Mouse (Mus musculus): ENCODE measurements around the gene Neo1. TPM values are rescaled to one million over a fixed set of nuclear protein-coding genes. Genes with fewer than 3 reads are reported as not detected.
A peak's percentile ranks its signal among the peaks of the same experiment; 100 is the strongest.

Neo1 gene
- polyA plus RNA-seq, 1 experiment from 2014 or later, result 41.7 TPM

- ATAC-seq (peak; percentile 92), DNase-seq (ENCODE audit: low spot score) (peak; percentile 85)
- Histone ChIP-seq H3K9me3 (replicated peaks; ENCODE audit: control insufficient read depth, low read length) (no peaks in the 10 kb centered on the region), H3K4me1 (ENCODE audit: control insufficient read depth, insufficient read depth, low read length) (no peaks in the 10 kb centered on the region), H3K4me3 (ENCODE audit: low read depth, low read length) (no peak overlapping the region), H3K4me2 (ENCODE audit: low read length) (no peak overlapping the region), H3K27me3 (replicated peaks; ENCODE audit: control insufficient read depth, insufficient read depth, low read length) (no peaks in the 10 kb centered on the region), H3K9ac (ENCODE audit: low read length) (no peak overlapping the region), H3K36me3 (ENCODE audit: control insufficient read depth, insufficient read depth, low read length) (no peaks in the 10 kb centered on the region), H3K27ac (ENCODE audit: low read depth, low read length) (peak overlapping the region; percentile 71)
- 65% methylated on average over 9 of the region's 9 CpGs for WGBS
Measured at GRCm38 (mm10) chr9:59060026-59060605, 23.9 kb upstream of the Neo1 start.

GRCm38 (mm10) chr9:59059158-59059557, 22.9 kb upstream of the Neo1 start:
- H3K4me2 ChIP-seq (ENCODE audit: low read length), result no peak overlapping the region
- DNase-seq (ENCODE audit: low spot score) (peak; percentile 47), ATAC-seq (peak; percentile 66; the same call in 1 of the 2 replicates)
- H3K9ac ChIP-seq (ENCODE audit: low read length), result no peak overlapping the region
- H3K36me3 ChIP-seq (ENCODE audit: control insufficient read depth, insufficient read depth, low read length), result no peaks in the 10 kb centered on the region
- H3K9me3 ChIP-seq (replicated peaks; ENCODE audit: control insufficient read depth, low read length), result no peaks in the 10 kb centered on the region
- H3K4me1 ChIP-seq (ENCODE audit: control insufficient read depth, insufficient read depth, low read length), result no peaks in the 10 kb centered on the region
- peak overlapping the region; percentile 71; the same call in 1 of the 2 replicates for H3K27ac ChIP-seq (ENCODE audit: low read depth, low read length)
- no peak overlapping the region for H3K4me3 ChIP-seq (ENCODE audit: low read depth, low read length)
- 71% methylated on average over 6 of the region's 6 CpGs for WGBS
- no peaks in the 10 kb centered on the region for H3K27me3 ChIP-seq (replicated peaks; ENCODE audit: control insufficient read depth, insufficient read depth, low read length)

- no peaks in the 10 kb centered on the region for H3K9me3 ChIP-seq (replicated peaks; ENCODE audit: control insufficient read depth, low read length)
- 64% methylated on average over 6 of the region's 6 CpGs for WGBS
- no peaks in the 10 kb centered on the region for H3K36me3 ChIP-seq (ENCODE audit: control insufficient read depth, insufficient read depth, low read length)
- no peaks in the 10 kb centered on the region for H3K4me1 ChIP-seq (ENCODE audit: control insufficient read depth, insufficient read depth, low read length)
- DNase-seq (ENCODE audit: low spot score) (no peak), ATAC-seq (no peak)
- no peak overlapping the region for H3K4me2 ChIP-seq (ENCODE audit: low read length)
- no peak overlapping the region for H3K9ac ChIP-seq (ENCODE audit: low read length)
- H3K4me3 ChIP-seq (ENCODE audit: low read depth, low read length), result no peak overlapping the region
- H3K27ac ChIP-seq (ENCODE audit: low read depth, low read length), result no peak overlapping the region
- no peaks in the 10 kb centered on the region for H3K27me3 ChIP-seq (replicated peaks; ENCODE audit: control insufficient read depth, insufficient read depth, low read length)
Measured at GRCm38 (mm10) chr9:59058060-59058459, 21.8 kb upstream of the Neo1 start.

GRCm38 (mm10) chr9:59056281-59056680, 20.0 kb upstream of the Neo1 start:
- 87% methylated on average over 8 of the region's 8 CpGs for WGBS
- Histone ChIP-seq H3K36me3 (ENCODE audit: control insufficient read depth, insufficient read depth, low read length) (no peaks in the 10 kb centered on the region), H3K27me3 (replicated peaks; ENCODE audit: control insufficient read depth, insufficient read depth, low read length) (no peaks in the 10 kb centered on the region), H3K9me3 (replicated peaks; ENCODE audit: control insufficient read depth, low read length) (no peaks in the 10 kb centered on the region), H3K9ac (ENCODE audit: low read length) (no peak overlapping the region), H3K4me3 (ENCODE audit: low read depth, low read length) (no peak overlapping the region), H3K4me1 (ENCODE audit: control insufficient read depth, insufficient read depth, low read length) (no peaks in the 10 kb centered on the region), H3K27ac (ENCODE audit: low read depth, low read length) (no peak overlapping the region), H3K4me2 (ENCODE audit: low read length) (no peak overlapping the region)
- ATAC-seq (no peak), DNase-seq (ENCODE audit: low spot score) (no peak)

- ATAC-seq, result no peak
Measured at GRCm38 (mm10) chr9:59041805-59042204, 5.6 kb upstream of the Neo1 start.

GRCm38 (mm10) chr9:59036732-59037341, 596 bp upstream of the Neo1 start:
- Histone ChIP-seq H3K9me3 (replicated peaks; ENCODE audit: control insufficient read depth, low read length) (no peaks in the 10 kb centered on the region), H3K27ac (ENCODE audit: low read depth, low read length) (peak overlapping the region; percentile 100), H3K4me1 (ENCODE audit: control insufficient read depth, insufficient read depth, low read length) (peaks cover 20% of the 10 kb centered on the region), H3K4me2 (ENCODE audit: low read length) (peak overlapping the region; percentile 77), H3K9ac (ENCODE audit: low read length) (peak overlapping the region; percentile 99), H3K27me3 (replicated peaks; ENCODE audit: control insufficient read depth, insufficient read depth, low read length) (no peaks in the 10 kb centered on the region), H3K4me3 (ENCODE audit: low read depth, low read length) (peak overlapping the region; percentile 96), H3K36me3 (ENCODE audit: control insufficient read depth, insufficient read depth, low read length) (no peaks in the 10 kb centered on the region)
- DNase-seq (ENCODE audit: low spot score), result peak; percentile 71
- ATAC-seq, result peak; percentile 44
- under 1% methylated on average over 56 of the region's 56 CpGs for WGBS

More at GRCm38 (mm10) chr9:59041805-59042204, 5.6 kb upstream of the Neo1 start:
- Histone ChIP-seq H3K9ac (ENCODE audit: low read length) (no peak overlapping the region), H3K9me3 (replicated peaks; ENCODE audit: control insufficient read depth, low read length) (no peaks in the 10 kb centered on the region), H3K4me2 (ENCODE audit: low read length) (no peak overlapping the region), H3K4me1 (ENCODE audit: control insufficient read depth, insufficient read depth, low read length) (0 out of 2 replicates have a peak, but pooled peaks cover 3% of the 10 kb centered on the region), H3K4me3 (ENCODE audit: low read depth, low read length) (no peak overlapping the region), H3K27me3 (replicated peaks; ENCODE audit: control insufficient read depth, insufficient read depth, low read length) (no peaks in the 10 kb centered on the region), H3K27ac (ENCODE audit: low read depth, low read length) (no peak overlapping the region), H3K36me3 (ENCODE audit: control insufficient read depth, insufficient read depth, low read length) (no peaks in the 10 kb centered on the region)
- DNase-seq (ENCODE audit: low spot score), result no peak

GRCm38 (mm10) chr9:59035342-59036158, 691 bp downstream of the Neo1 start:
- H3K27me3 ChIP-seq (replicated peaks; ENCODE audit: control insufficient read depth, insufficient read depth, low read length), result no peaks in the 10 kb centered on the region
- H3K9ac ChIP-seq (ENCODE audit: low read length), result peak overlapping the region; percentile 99
- DNase-seq (ENCODE audit: low spot score) (peak; percentile 72), ATAC-seq (peak; percentile 8)
- H3K4me2 ChIP-seq (ENCODE audit: low read length), result peak overlapping the region; percentile 77
- peak overlapping the region; percentile 100 for H3K27ac ChIP-seq (ENCODE audit: low read depth, low read length)
- H3K9me3 ChIP-seq (replicated peaks; ENCODE audit: control insufficient read depth, low read length), result no peaks in the 10 kb centered on the region
- peaks cover 20% of the 10 kb centered on the region for H3K4me1 ChIP-seq (ENCODE audit: control insufficient read depth, insufficient read depth, low read length)
- peak overlapping the region; percentile 96 for H3K4me3 ChIP-seq (ENCODE audit: low read depth, low read length)
- under 1% methylated on average over 59 of the region's 63 CpGs for WGBS
- no peaks in the 10 kb centered on the region for H3K36me3 ChIP-seq (ENCODE audit: control insufficient read depth, insufficient read depth, low read length)

- ATAC-seq (no peak), DNase-seq (ENCODE audit: low spot score) (peak; percentile 39)
- Histone ChIP-seq H3K4me2 (ENCODE audit: low read length) (peak overlapping the region; percentile 77), H3K4me1 (ENCODE audit: control insufficient read depth, insufficient read depth, low read length) (peaks cover 20% of the 10 kb centered on the region), H3K4me3 (ENCODE audit: low read depth, low read length) (peak overlapping the region; percentile 96), H3K27me3 (replicated peaks; ENCODE audit: control insufficient read depth, insufficient read depth, low read length) (no peaks in the 10 kb centered on the region), H3K9me3 (replicated peaks; ENCODE audit: control insufficient read depth, low read length) (no peaks in the 10 kb centered on the region), H3K9ac (ENCODE audit: low read length) (peak overlapping the region; percentile 99), H3K36me3 (ENCODE audit: control insufficient read depth, insufficient read depth, low read length) (no peaks in the 10 kb centered on the region), H3K27ac (ENCODE audit: low read depth, low read length) (no peak overlapping the region)
- WGBS, result 27% methylated on average over 5 of the region's 5 CpGs
Measured at GRCm38 (mm10) chr9:59034836-59035235, 1.4 kb downstream of the Neo1 start.

All from forebrain, embryonic 14.5 days (tissue).